Mouse (Mus musculus): ENCODE data around the gene Faap100. TPM values are rescaled to one million over a fixed set of nuclear protein-coding genes. Genes with fewer than 3 reads are reported as not detected.
"Not testable (repeated sequence)": the region's sequence is repeated elsewhere in the genome, so short reads cannot be mapped to it uniquely, and the experiment has no call there.

Gene Faap100
- polyA plus RNA-seq (2016; fragmentation: Nextera tagmentation; extraction: Ambion mirVana) = 33.8 and 36.0 TPM in 2 replicates

DNA sequence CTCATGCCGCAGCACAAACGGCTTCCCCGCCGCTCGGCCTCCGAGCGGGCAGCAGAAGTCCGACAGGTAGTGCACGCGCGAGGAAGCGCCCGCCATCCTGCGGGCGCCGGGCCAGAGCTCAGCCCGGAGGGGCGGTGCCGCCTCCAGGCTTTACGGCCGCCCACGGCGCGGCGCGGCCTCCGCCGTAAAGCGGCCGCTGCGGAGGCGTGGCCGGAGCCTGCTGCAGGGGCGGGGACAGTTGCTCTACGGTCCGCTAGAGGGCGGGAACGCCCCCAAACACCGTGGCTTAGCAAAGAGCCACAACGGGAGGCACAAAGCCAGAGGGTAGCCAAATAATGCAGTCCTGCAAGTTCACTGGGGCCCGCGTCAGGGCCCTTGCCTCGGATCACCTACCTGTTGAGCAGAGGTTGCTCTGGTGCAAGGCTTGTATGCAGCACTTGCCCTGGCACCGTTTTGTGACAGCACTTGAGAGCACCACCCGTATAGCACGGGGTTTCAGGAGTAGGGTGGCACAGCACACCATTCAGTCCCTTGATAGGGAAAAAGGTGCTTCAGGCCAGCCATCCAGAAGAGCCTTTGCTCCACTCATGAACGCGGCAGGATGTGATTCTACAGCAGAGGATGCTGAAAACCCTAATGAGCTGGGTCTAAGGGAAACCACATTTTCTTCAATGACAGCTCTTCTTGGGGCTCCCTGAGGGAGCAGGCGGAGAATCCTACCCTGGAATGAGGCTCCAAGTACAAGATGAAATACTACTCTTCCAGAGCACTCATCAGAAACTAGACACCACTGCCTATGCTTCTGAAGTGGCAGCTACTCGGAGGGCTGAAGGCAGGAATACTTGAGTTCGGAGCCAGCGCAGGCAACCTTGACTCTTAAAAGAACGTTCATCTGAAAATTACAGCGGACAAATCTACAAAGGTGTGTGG is at the start of gene Faap100:
Faap100 (minus strand) TSS at position 154 of the 930 bp plus-strand sequence.
- WGBS = 10% methylated on average over 54 of the region's 54 CpGs
- H3K4me1 ChIP-seq = peaks cover 30% of the 10 kb centered on the region
- peak within 1 kb of the TSS; percentile 81 for H3K4me3 ChIP-seq
- no peaks in the 10 kb centered on the region for H3K9me3 ChIP-seq
- H3K36me3 ChIP-seq (replicated peaks) = peaks cover 76% of the 10 kb centered on the region
- no peaks in the 10 kb centered on the region for H3K27me3 ChIP-seq (ENCODE audit: poor library complexity, severe bottlenecking)
- peak; percentile 86 for DNase-seq (ENCODE audit: extremely low spot score, low spot score)
- peak within 1 kb of the TSS; percentile 87 for H3K27ac ChIP-seq

GRCm38 (mm10) chr11:120426727-120427126 is 48.2 kb upstream of the Faap100 start:
- Histone ChIP-seq H3K9me3 (no peaks in the 10 kb centered on the region), H3K36me3 (replicated peaks) (peaks cover 95% of the 10 kb centered on the region), H3K4me3 (no peak overlapping the region), H3K27me3 (ENCODE audit: poor library complexity, severe bottlenecking) (no peaks in the 10 kb centered on the region), H3K27ac (no peak overlapping the region), H3K4me1 (no peaks in the 10 kb centered on the region)
- 93% methylated on average over 3 of the region's 3 CpGs for WGBS
- DNase-seq (ENCODE audit: extremely low spot score, low spot score) = no peak

GRCm38 (mm10) chr11:120423569-120424295 is 45.2 kb upstream of the Faap100 start:
- Histone ChIP-seq H3K4me3 (no peak overlapping the region), H3K36me3 (replicated peaks) (peaks cover 95% of the 10 kb centered on the region), H3K4me1 (no peaks in the 10 kb centered on the region), H3K27me3 (ENCODE audit: poor library complexity, severe bottlenecking) (no peaks in the 10 kb centered on the region), H3K27ac (no peak overlapping the region), H3K9me3 (no peaks in the 10 kb centered on the region)
- WGBS = 79% methylated on average over 9 of the region's 9 CpGs
- peak; percentile 55 for DNase-seq (ENCODE audit: extremely low spot score, low spot score)

DNA sequence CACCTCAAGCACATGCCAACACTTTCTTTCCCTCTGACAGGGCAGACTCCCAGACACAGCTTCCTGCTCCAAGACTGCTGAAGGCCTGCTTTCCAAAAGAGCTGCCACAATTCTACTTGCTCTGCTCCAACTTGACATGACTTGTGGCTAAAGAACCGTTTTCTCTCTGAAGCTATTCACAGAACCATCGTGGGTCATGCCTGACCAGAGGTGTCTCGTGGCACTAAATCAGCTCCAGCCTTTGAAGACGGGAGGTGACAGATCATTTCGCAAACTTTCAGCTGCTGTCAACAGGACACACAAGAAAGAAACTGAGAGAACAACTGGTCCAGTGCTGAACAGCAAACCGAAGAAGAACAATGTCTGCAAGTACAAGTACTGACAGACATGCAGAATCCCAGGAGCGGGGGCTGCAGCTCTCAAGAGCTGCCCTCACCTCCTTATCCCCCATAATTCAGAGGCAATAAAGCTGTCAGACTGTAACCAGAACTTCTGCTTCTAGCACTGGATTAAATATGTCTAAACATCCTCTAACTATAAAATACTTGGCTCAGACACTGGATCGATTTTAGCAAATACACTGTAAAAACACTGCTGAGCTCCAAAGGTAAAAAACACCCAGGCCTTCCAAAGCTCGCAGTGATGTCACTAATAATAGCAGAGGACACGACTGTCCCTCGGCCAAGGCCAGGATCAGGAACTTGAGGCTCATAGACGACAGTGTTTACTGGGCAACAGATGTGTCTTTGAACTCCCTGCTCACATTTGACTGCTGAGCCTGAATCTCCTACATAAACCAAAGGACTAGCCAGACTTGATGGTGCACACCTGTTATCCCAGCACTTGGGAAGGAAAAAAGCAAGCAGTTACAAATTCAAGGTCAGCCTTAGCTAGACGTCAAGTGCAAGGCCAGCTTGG is 44.3 kb upstream of the Faap100 start:
- H3K9me3 ChIP-seq = no peaks in the 10 kb centered on the region
- H3K27me3 ChIP-seq (ENCODE audit: poor library complexity, severe bottlenecking) = no peaks in the 10 kb centered on the region
- H3K27ac ChIP-seq = no peak overlapping the region
- H3K4me3 ChIP-seq = no peak overlapping the region
- WGBS = 95% methylated on average over 13 of the region's 13 CpGs
- H3K36me3 ChIP-seq (replicated peaks) = peaks cover 95% of the 10 kb centered on the region
- no peaks in the 10 kb centered on the region for H3K4me1 ChIP-seq
- no peak for DNase-seq (ENCODE audit: extremely low spot score, low spot score)

- no peaks in the 10 kb centered on the region for H3K4me1 ChIP-seq
- no peaks in the 10 kb centered on the region for H3K27me3 ChIP-seq (ENCODE audit: poor library complexity, severe bottlenecking)
- no peak overlapping the region for H3K4me3 ChIP-seq
- no peak for DNase-seq (ENCODE audit: extremely low spot score, low spot score)
- no peaks in the 10 kb centered on the region for H3K9me3 ChIP-seq
- H3K27ac ChIP-seq = no peak overlapping the region
- peaks cover 97% of the 10 kb centered on the region for H3K36me3 ChIP-seq (replicated peaks)
- 92% methylated on average over 1 of the region's 1 CpGs for WGBS
Measured at GRCm38 (mm10) chr11:120418592-120418991, 40.0 kb upstream of the Faap100 start.

DNA sequence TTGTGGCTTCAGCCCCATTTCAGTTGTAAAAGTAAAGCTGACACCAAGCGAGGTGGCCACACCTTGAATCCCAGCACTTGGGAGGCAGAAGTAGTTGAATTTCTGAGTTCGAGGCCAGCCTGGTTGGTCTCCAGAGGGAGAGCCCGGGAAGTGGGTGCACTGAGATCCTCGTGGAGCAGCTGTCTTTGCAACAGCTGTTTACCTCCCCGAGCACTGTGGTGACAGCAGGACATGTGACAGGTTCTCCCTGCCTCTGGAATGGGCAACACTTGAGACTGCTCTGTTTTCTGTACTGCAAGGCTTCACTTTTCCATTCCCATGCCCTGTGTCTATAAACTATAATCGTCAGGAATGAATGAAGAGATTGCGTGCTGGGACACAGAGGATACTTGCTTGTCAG is 39.3 kb upstream of the Faap100 start:
- Histone ChIP-seq H3K27me3 (ENCODE audit: poor library complexity, severe bottlenecking) (no peaks in the 10 kb centered on the region), H3K36me3 (replicated peaks) (peaks cover 97% of the 10 kb centered on the region), H3K4me3 (no peak overlapping the region), H3K4me1 (no peaks in the 10 kb centered on the region), H3K27ac (no peak overlapping the region), H3K9me3 (no peaks in the 10 kb centered on the region)
- no peak for DNase-seq (ENCODE audit: extremely low spot score, low spot score)
- 95% methylated on average over 7 of the region's 7 CpGs for WGBS

GRCm38 (mm10) chr11:120413621-120414020 is 35.1 kb upstream of the Faap100 start:
- H3K27ac ChIP-seq; H3K4me3 ChIP-seq; H3K4me1 ChIP-seq; H3K9me3 ChIP-seq; DNase-seq (ENCODE audit: extremely low spot score, low spot score); H3K27me3 ChIP-seq (ENCODE audit: poor library complexity, severe bottlenecking): not testable (repeated sequence)
- 97% methylated on average over 7 of the region's 10 CpGs for WGBS
- H3K36me3 ChIP-seq (replicated peaks) = peaks cover 98% of the 10 kb centered on the region

- Histone ChIP-seq H3K9me3 (no peaks in the 10 kb centered on the region), H3K4me1 (no peaks in the 10 kb centered on the region), H3K27ac (no peak overlapping the region), H3K36me3 (replicated peaks) (peaks cover 100% of the 10 kb centered on the region), H3K27me3 (ENCODE audit: poor library complexity, severe bottlenecking) (no peaks in the 10 kb centered on the region), H3K4me3 (no peak overlapping the region)
- 82% methylated on average over 1 of the region's 1 CpGs for WGBS
- DNase-seq (ENCODE audit: extremely low spot score, low spot score) = no peak
Measured at GRCm38 (mm10) chr11:120406445-120406844, 27.9 kb upstream of the Faap100 start.

GRCm38 (mm10) chr11:120405867-120406266 is 27.3 kb upstream of the Faap100 start:
- H3K36me3 ChIP-seq (replicated peaks) = peaks cover 100% of the 10 kb centered on the region
- no peak overlapping the region for H3K4me3 ChIP-seq
- H3K27ac ChIP-seq = no peak overlapping the region
- no peaks in the 10 kb centered on the region for H3K9me3 ChIP-seq
- no peaks in the 10 kb centered on the region for H3K27me3 ChIP-seq (ENCODE audit: poor library complexity, severe bottlenecking)
- no peaks in the 10 kb centered on the region for H3K4me1 ChIP-seq
- WGBS = 98% methylated on average over 3 of the region's 3 CpGs
- no peak for DNase-seq (ENCODE audit: extremely low spot score, low spot score)

DNA sequence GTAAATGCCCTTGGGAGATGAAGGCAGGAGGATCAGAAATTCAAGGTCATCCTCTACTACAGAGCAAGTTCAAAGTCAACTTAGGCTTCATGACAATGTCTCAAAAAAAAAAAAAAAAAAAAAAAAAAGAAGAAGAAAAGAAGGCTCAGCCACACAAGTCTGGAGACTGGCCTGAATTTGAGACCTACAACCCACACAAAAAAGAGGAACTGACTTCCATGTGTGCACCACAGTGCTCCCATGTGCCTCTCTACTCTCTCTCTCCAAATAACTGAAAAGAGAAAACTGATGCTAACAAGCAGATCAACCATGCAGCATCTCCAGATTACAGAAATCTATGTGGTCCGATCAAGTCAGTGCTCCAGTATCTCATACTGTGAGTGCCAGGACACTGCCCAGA is 26.2 kb upstream of the Faap100 start:
- no peak for DNase-seq (ENCODE audit: extremely low spot score, low spot score)
- Histone ChIP-seq H3K36me3 (replicated peaks) (peaks cover 100% of the 10 kb centered on the region), H3K27ac (no peak overlapping the region), H3K4me1 (no peaks in the 10 kb centered on the region), H3K27me3 (ENCODE audit: poor library complexity, severe bottlenecking) (no peaks in the 10 kb centered on the region), H3K9me3 (no peaks in the 10 kb centered on the region), H3K4me3 (no peak overlapping the region)
- WGBS = 92% methylated on average over 1 of the region's 1 CpGs

- Histone ChIP-seq H3K9me3 (no peaks in the 10 kb centered on the region), H3K27ac (no peak overlapping the region), H3K4me1 (no peaks in the 10 kb centered on the region), H3K27me3 (ENCODE audit: poor library complexity, severe bottlenecking) (no peaks in the 10 kb centered on the region), H3K4me3 (no peak overlapping the region), H3K36me3 (replicated peaks) (peaks cover 99% of the 10 kb centered on the region)
- 96% methylated on average over 2 of the region's 2 CpGs for WGBS
- DNase-seq (ENCODE audit: extremely low spot score, low spot score) = no peak
Measured at GRCm38 (mm10) chr11:120399319-120399718, 20.8 kb upstream of the Faap100 start.

DNA sequence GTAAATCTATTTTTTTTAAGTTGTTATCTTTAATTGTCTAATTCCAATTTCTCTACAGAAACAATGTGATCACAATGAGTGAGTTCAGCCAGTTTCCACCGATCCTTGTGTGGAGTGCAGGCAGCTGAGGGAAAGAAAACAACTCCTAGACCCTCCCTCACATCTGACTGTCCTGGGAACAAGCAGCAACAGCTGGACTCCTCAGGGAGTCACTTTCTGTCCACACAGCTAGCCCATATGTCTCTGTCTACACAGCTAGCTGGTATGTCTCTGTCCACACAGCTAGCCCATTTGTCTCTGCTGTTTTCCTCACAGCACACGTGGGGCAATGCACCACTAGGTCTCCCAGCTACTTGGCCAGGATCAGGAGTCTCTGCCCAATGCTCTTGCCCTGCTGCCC is 19.0 kb upstream of the Faap100 start:
- no peak for DNase-seq (ENCODE audit: extremely low spot score, low spot score)

More for the DNA sequence above, 19.0 kb upstream of the Faap100 start:
- no peak overlapping the region for H3K27ac ChIP-seq
- WGBS = 81% methylated on average over 2 of the region's 2 CpGs
- H3K4me1 ChIP-seq = no peaks in the 10 kb centered on the region
- no peaks in the 10 kb centered on the region for H3K27me3 ChIP-seq (ENCODE audit: poor library complexity, severe bottlenecking)
- H3K4me3 ChIP-seq = no peak overlapping the region
- H3K9me3 ChIP-seq = no peaks in the 10 kb centered on the region
- peaks cover 99% of the 10 kb centered on the region for H3K36me3 ChIP-seq (replicated peaks)
